Mouse (Mus musculus) liver, embryonic 11.5 days (tissue): ENCODE data around the gene Tmem8. TPM values are rescaled to one million over a fixed set of nuclear protein-coding genes. Genes with fewer than 3 reads are reported as not detected.

Experiments used
- ATAC-seq: fragments of 200-750 bp; cut with Nextera tagmentation; replicated peaks from 2 replicates; pipeline ENCODE4 v1.8.0; 2017; ENCODE audit warnings: moderate number of reproducible peaks, mild to moderate bottlenecking, moderate TSS enrichment, moderate library complexity; ENCODE audit not compliant: low FRiP score
- DNase-seq: peaks from one replicate; pipeline ENCODE4 v3.0.0-alpha.2; 2017; ENCODE audit warnings: low spot score
- H3K27ac ChIP-seq: fragments of 300-500 bp; sonication (generic); 2 replicates; pipeline ENCODE4 v1.5.1; 2014; ENCODE audit warnings: mild to moderate bottlenecking, low read depth, low read length, control low read depth
- H3K27me3 ChIP-seq: fragments of 300-500 bp; sonication (generic); replicated peaks from 2 replicates; pipeline ENCODE4 v1.6.1; 2014; ENCODE audit warnings: low read length, mixed read lengths; ENCODE audit not compliant: control insufficient read depth, insufficient read depth
- H3K36me3 ChIP-seq: fragments of 300-500 bp; sonication (generic); 2 replicates; pipeline ENCODE4 v1.6.1; 2014; ENCODE audit warnings: mild to moderate bottlenecking, low read length, moderate library complexity, mixed read lengths; ENCODE audit not compliant: control insufficient read depth, insufficient read depth
- H3K4me1 ChIP-seq: fragments of 300-500 bp; sonication (generic); replicated peaks from 2 replicates; pipeline ENCODE4 v1.6.1; 2014; ENCODE audit warnings: low read length, mixed read lengths; ENCODE audit not compliant: control insufficient read depth, insufficient read depth
- H3K4me2 ChIP-seq: fragments of 300-500 bp; sonication (generic); 2 replicates; pipeline ENCODE4 v1.6.1; 2014; ENCODE audit warnings: mild to moderate bottlenecking, control low read depth, moderate library complexity
- H3K4me3 ChIP-seq: fragments of 300-500 bp; sonication (generic); 2 replicates; pipeline ENCODE4 v1.5.1; 2014; ENCODE audit warnings: low read depth, low read length, control low read depth
- H3K9ac ChIP-seq: fragments of 300-500 bp; sonication (generic); 2 replicates; pipeline ENCODE4 v1.6.1; 2014; ENCODE audit warnings: low read depth, low read length, control low read depth
- H3K9me3 ChIP-seq: fragments of 300-500 bp; sonication (generic); 2 replicates; pipeline ENCODE4 v1.6.1; 2016; ENCODE audit warnings: low read length, inconsistent platforms, mixed read lengths; ENCODE audit not compliant: control insufficient read depth
- WGBS: fragments of 180-500 bp; shearing (Covaris S2); extraction: QIAGEN DNeasy Blood & Tissue Kit; methylation state at CpG from one replicate; pipeline ENCODE4 v1.1.7; 2014; 5-methylcytosine and 5-hydroxymethylcytosine counted together
- polyA plus RNA-seq: library from polyadenylated mRNA; unstranded; fragments of >200 nt; fragmentation: Nextera tagmentation; extraction: Ambion mirVana; gene quantifications from 2 replicates; pipeline ENCODE4 v1.2.1, GENCODE M21; 2014

The Tmem8 gene
- polyA plus RNA-seq, 1 experiment from 2014 or later: 1.6 TPM

GRCm38 (mm10) chr17:26131062-26131732 lies 18.1 kb downstream of the Tmem8 start:
- peaks cover 40% of the 10 kb centered on the region for H3K36me3 ChIP-seq
- DNase-seq (no peak), ATAC-seq (no peak)
- no peak overlapping the region for H3K27ac ChIP-seq
- no peak overlapping the region for H3K9ac ChIP-seq
- no peaks in the 10 kb centered on the region for H3K27me3 ChIP-seq
- no peak overlapping the region for H3K4me2 ChIP-seq
- H3K4me1 ChIP-seq: no peaks in the 10 kb centered on the region; the same call in 1 of the 2 replicates
- H3K9me3 ChIP-seq: no peaks in the 10 kb centered on the region
- H3K4me3 ChIP-seq: no peak overlapping the region
- WGBS: 89% methylated on average over 18 of the region's 18 CpGs

- Histone ChIP-seq H3K4me3 (no peak overlapping the region), H3K4me2 (no peak overlapping the region), H3K27me3 (no peaks in the 10 kb centered on the region), H3K4me1 (no peaks in the 10 kb centered on the region; the same call in 1 of the 2 replicates), H3K27ac (no peak overlapping the region), H3K9me3 (no peaks in the 10 kb centered on the region), H3K36me3 (peaks cover 32% of the 10 kb centered on the region), H3K9ac (no peak overlapping the region)
- ATAC-seq (no peak), DNase-seq (no peak)
- WGBS: 90% methylated on average over 18 of the region's 18 CpGs
Observed at GRCm38 (mm10) chr17:26131856-26132853, 19.1 kb downstream of the Tmem8 start.

- H3K4me2 ChIP-seq: peak overlapping the region; percentile 76
- 0 out of 2 replicates have a peak, but pooled peaks cover 1% of the 10 kb centered on the region for H3K36me3 ChIP-seq
- ATAC-seq (no peak), DNase-seq (no peak)
- H3K27me3 ChIP-seq: no peaks in the 10 kb centered on the region
- 77% methylated on average over 11 of the region's 11 CpGs for WGBS
- H3K4me1 ChIP-seq: peaks cover 15% of the 10 kb centered on the region
- no peaks in the 10 kb centered on the region for H3K9me3 ChIP-seq
- H3K27ac ChIP-seq: peak overlapping the region; percentile 86; the same call in 1 of the 2 replicates
- H3K9ac ChIP-seq: peak overlapping the region; percentile 55
- H3K4me3 ChIP-seq: no peak overlapping the region
Observed at GRCm38 (mm10) chr17:26137106-26137750, 24.1 kb downstream of the Tmem8 start.

- ATAC-seq: no peak
Observed at GRCm38 (mm10) chr17:26137751-26138130, 24.6 kb downstream of the Tmem8 start.

GRCm38 (mm10) chr17:26138239-26138836 lies 25.2 kb downstream of the Tmem8 start, which contains the start of gene Axin1:
Axin1 (plus strand) TSS chr17:26138688.
- H3K9ac ChIP-seq: peak within 1 kb of the TSS; percentile 96
- H3K9me3 ChIP-seq: no peaks in the 10 kb centered on the region
- DNase-seq (peak; percentile 98), ATAC-seq (peak; percentile 94)
- H3K4me2 ChIP-seq: peak within 1 kb of the TSS; percentile 76
- H3K27ac ChIP-seq: peak within 1 kb of the TSS; percentile 86
- peak within 1 kb of the TSS; percentile 98 for H3K4me3 ChIP-seq
- no peaks in the 10 kb centered on the region for H3K27me3 ChIP-seq
- under 1% methylated on average over 42 of the region's 42 CpGs for WGBS
- peaks cover 5% of the 10 kb centered on the region; the same call in 1 of the 2 replicates for H3K36me3 ChIP-seq
- peaks cover 15% of the 10 kb centered on the region for H3K4me1 ChIP-seq

More at GRCm38 (mm10) chr17:26137751-26138130, 24.6 kb downstream of the Tmem8 start:
- Histone ChIP-seq H3K27me3 (no peaks in the 10 kb centered on the region), H3K4me3 (peak overlapping the region; percentile 98), H3K9ac (peak overlapping the region; percentile 55), H3K9me3 (no peaks in the 10 kb centered on the region), H3K4me2 (peak overlapping the region; percentile 76), H3K27ac (peak overlapping the region; percentile 86), H3K36me3 (no peaks in the 10 kb centered on the region), H3K4me1 (peaks cover 15% of the 10 kb centered on the region)
- WGBS: 66% methylated on average over 2 of the region's 2 CpGs
- no peak for DNase-seq

- H3K9ac ChIP-seq: peak overlapping the region; percentile 96
- WGBS: under 1% methylated on average over 51 of the region's 58 CpGs
- peaks cover 10% of the 10 kb centered on the region; the same call in 1 of the 2 replicates for H3K36me3 ChIP-seq
- H3K4me3 ChIP-seq: peak overlapping the region; percentile 98
- H3K27ac ChIP-seq: peak overlapping the region; percentile 86
- peaks cover 15% of the 10 kb centered on the region for H3K4me1 ChIP-seq
- DNase-seq (no peak), ATAC-seq (peak; percentile 65)
- no peaks in the 10 kb centered on the region for H3K9me3 ChIP-seq
- no peaks in the 10 kb centered on the region for H3K27me3 ChIP-seq
- H3K4me2 ChIP-seq: peak overlapping the region; percentile 76
Observed at GRCm38 (mm10) chr17:26138901-26139381, 25.8 kb downstream of the Tmem8 start.

GRCm38 (mm10) chr17:26142796-26143195 lies 29.7 kb downstream of the Tmem8 start:
- Histone ChIP-seq H3K4me2 (no peak overlapping the region), H3K9ac (no peak overlapping the region), H3K27ac (no peak overlapping the region), H3K36me3 (peaks cover 22% of the 10 kb centered on the region), H3K9me3 (no peaks in the 10 kb centered on the region), H3K4me1 (peaks cover 15% of the 10 kb centered on the region), H3K27me3 (no peaks in the 10 kb centered on the region), H3K4me3 (no peak overlapping the region)
- WGBS: 85% methylated on average over 4 of the region's 4 CpGs
- ATAC-seq (no peak), DNase-seq (no peak)

GRCm38 (mm10) chr17:26143386-26143785 lies 30.3 kb downstream of the Tmem8 start:
- peaks cover 24% of the 10 kb centered on the region for H3K36me3 ChIP-seq
- ATAC-seq (no peak), DNase-seq (no peak)
- no peaks in the 10 kb centered on the region for H3K27me3 ChIP-seq
- H3K9me3 ChIP-seq: no peaks in the 10 kb centered on the region
- no peak overlapping the region for H3K4me3 ChIP-seq
- peaks cover 11% of the 10 kb centered on the region for H3K4me1 ChIP-seq
- 98% methylated on average over 5 of the region's 5 CpGs for WGBS
- H3K4me2 ChIP-seq: no peak overlapping the region
- no peak overlapping the region for H3K27ac ChIP-seq
- no peak overlapping the region for H3K9ac ChIP-seq
